Mouse (Mus musculus) spleen, postnatal 36 days (tissue): Measurements from ENCODE around the gene Pcyox1.
"Not testable (repeated sequence)": the region's sequence is repeated elsewhere in the genome, so short reads cannot be mapped to it uniquely, and the experiment has no call there.

Source experiments
- DNase-seq, 2 experiments: peaks; one replicate each; pipeline ENCODE4 v3.0.0; 2022; ENCODE audit warnings: low spot score in 2 of 2, mixed read lengths in 1 of 2

The Pcyox1 gene

GRCm38 (mm10) chr6:86397257-86397980, 465 bp upstream of the Pcyox1 start:
- DNase-seq: peak; percentile 12 to 15

DNA sequence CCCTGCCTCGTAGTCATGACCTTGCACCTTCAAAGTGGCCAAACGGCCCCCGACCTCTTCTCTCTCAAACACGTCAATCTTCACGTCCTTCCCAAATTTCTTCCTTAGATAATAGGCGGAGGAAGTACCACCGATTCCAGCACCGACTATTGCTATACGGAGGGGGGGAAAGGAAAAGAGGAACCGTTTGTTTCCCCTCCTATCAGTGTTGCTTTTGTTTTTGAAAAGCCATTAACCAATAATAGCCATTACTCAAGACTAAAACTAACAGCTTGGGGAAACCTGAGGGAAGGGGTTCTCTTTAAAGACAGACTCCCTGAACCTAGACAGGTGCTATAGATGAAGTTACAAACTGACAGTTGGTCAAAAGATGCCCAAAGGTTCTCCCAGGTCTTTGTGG, 985 bp downstream of the Pcyox1 start:
- no peak for DNase-seq

DNA sequence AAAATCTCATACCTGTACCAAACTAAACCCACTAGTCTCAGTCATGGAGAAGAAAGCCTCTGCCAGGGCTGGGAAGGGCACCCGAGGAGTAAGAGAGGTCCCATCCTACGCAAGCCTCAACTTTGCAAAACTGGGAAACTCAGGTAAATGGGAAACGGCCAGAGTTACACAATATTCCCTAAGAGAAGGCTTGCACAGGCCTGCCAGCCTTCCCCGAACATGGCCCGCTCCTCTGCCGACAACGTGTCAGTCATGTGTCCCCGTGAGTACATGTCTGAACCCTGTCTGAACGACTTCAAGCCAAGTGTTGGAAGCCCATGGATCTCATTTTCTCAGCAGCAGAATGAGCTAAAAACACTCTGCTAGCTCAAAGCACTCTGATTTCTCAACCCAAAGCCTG, 1.9 kb downstream of the Pcyox1 start:
- no peak for DNase-seq

GRCm38 (mm10) chr6:86394078-86394720, 2.8 kb downstream of the Pcyox1 start:
- DNase-seq: no peak

DNA sequence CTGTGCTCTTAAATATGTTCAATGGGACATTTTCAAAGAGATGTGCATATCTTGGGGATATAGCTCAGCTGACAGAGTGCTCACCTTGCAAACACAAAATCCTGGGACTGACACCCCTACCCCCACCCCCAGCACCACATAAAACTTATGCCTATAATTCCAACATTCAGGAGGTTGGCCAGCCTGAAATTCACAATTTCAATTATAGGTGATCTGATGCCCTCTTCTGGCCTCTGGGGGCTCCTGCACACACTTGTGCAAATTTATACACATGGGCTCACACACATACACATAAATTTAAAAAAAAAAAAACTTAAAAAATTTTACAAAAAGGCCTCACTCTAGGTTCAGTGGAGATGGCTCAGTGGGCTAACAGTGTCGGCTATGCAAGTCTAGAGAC, 3.8 kb downstream of the Pcyox1 start:
- DNase-seq: no peak

- no peak for DNase-seq
Measured at GRCm38 (mm10) chr6:86391326-86391725, 5.6 kb downstream of the Pcyox1 start.

DNA sequence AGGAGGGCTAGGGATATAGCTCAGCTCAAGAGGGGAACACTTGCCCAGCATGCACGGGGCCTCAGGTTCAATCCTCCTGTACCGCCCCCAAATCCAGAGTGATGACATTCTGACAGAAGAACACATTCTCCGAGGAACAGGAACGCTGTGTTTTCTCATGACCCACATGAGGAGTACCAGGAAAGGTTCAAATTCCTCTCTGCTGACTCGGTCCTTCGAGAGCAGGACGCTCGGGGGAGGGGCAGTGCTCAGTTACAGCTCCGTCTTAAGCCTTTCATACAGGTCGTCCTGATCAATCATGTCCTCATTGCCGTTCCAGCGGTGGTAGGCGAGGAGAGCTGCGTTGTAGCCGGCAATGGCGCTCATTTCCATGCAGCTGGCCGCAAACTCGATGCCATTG, 8.5 kb downstream of the Pcyox1 start:
- no peak for DNase-seq

- no peak for DNase-seq
Measured at GRCm38 (mm10) chr6:86387313-86387712, 9.6 kb downstream of the Pcyox1 start.

GRCm38 (mm10) chr6:86385362-86386104, 11.4 kb downstream of the Pcyox1 start:
- DNase-seq: no peak

- no peak for DNase-seq
Measured at GRCm38 (mm10) chr6:86384692-86385091, 12.3 kb downstream of the Pcyox1 start.

GRCm38 (mm10) chr6:86383370-86383769, 13.6 kb downstream of the Pcyox1 start:
- no peak for DNase-seq

DNA sequence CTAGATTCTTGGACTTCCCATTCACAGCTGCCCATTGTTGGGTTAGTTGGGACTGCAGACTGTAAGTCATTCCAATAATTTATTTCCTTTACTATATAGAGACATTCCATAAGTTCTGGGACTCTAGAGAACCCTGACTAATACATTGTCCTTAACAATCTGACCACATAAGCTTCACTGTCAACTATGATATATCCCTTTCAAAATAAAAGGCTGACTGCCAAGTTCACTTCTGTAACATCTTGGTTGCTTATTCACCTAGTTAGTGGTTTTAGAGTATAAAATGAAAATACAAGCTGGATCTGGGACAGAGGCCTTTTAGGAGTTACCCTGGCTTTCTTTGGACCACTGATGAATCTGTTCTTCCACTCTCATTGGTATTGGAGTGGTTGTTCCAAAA, 14.4 kb downstream of the Pcyox1 start:
- DNase-seq: no peak

DNA sequence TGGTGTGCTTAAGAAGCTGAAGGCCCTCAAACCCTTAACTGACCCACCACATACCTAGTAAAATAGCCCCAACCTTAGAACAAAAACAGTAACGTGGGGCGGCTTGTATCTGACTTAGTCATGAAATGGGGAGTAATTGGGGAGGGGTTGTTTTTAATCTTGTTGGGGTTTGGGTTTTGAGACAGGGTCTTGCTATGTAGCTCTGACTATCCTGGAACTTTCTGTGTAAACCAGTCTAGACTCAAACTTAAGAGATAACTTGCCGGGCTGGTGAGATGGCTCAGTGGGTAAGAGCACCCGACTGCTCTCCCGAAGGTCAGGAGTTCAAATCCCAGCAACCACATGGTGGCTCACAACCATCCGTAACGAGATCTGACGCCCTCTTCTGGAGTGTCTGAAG, 16.8 kb downstream of the Pcyox1 start:
- DNase-seq: not testable (repeated sequence)

DNA sequence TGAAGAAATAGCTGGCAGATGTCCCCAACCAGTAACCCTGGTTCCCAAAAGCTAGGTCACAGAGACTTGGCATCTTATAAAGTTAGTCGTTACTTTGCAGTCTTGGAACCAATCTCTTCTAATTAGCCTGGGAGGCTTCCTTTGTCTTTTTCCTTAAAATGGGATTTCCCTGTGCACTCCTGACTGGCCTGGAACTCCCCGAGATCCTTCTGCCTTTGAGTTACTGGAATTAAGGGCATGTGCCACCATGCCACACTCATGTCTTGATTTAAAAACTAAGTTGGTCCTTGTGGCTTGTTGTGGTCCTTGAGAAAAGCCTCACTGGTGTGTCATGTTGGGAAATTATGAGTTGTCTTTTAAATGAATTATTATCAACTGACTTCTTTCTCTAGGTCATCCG, 18.6 kb downstream of the Pcyox1 start:
- no peak for DNase-seq

GRCm38 (mm10) chr6:86373556-86373955, 23.4 kb downstream of the Pcyox1 start:
- no peak for DNase-seq

DNA sequence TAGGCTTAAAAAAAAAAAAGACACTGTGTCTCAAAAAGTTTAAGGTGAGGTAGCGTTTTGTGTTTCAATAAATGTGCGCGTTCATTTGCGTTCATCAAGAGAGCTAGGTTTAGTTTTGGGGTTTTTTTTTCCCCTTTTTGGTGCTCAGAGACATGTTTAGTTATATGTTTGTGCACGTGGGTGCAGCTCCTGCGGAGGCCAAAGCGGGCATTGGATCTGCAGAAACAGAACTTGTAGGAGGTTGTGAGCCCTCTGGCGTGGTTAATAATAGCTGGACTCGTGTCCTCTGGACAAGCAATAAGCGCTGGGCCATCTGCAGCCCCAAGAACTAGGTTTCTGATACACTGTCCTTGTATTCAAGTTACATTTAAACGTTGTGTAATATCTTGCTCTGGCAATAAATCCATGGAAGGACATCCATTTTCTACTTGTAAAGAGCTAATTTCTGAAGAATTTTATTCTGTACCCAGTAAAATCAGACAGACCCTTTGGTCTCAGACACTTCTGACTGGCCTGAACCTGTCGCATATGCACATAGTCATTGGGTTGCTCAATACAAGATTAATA, 24.9 kb downstream of the Pcyox1 start:
- no peak for DNase-seq

DNA sequence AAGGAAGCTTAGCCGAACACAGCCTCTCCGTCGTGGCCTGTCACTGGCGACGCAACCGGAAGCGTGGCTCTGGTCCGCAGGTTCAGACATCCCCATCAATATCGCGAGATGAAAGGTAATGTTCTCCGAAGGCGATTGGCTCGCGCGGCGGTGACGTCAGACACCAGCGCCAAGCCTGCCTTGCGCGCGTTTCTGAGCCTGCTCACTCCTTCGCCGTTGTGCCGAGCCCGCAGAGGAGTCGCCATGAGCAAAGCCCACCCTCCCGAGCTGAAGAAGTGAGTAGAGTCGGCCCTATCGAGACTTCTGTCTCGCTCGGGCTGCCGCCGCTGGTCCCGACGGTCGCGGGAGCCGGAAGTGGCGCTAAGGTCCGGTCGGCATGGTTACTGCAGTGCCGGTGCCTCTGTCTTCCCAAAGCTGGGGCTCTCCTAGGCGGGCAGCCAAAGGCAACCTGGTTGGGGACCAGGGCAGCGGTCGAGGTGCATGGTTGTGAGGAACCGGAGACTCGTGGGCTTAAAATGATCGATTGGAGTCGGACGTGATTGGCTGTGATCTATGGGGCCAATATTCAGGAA, 25.5 kb downstream of the Pcyox1 start:
- peak; percentile 95 to 96 for DNase-seq

GRCm38 (mm10) chr6:86370764-86371339, 26.1 kb downstream of the Pcyox1 start, which contains the start of gene Snrpg:
Gene Snrpg (plus strand): TSS chr6:86371304.
- no peak for DNase-seq

- peak; percentile 18 to 28 for DNase-seq
Measured at GRCm38 (mm10) chr6:86370093-86370713, 26.8 kb downstream of the Pcyox1 start.

DNA sequence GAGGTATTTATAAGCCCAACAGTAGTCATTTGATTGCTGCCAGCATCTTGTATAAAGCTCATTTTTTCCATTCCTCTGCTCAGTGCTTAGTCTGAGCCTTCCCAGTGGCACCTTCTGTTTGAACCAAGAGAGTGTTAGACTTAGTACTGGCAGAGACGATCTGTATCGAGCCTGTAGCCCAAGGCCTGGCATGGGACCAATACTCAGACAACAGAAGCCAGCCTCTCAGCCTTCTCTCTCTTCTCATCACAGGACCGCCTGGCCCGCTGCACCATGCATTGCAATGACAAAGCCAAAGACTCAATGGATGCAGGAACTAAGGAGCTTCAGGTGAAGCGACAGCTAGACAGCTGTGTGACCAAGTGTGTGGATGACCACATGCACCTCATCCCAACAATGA, 28.5 kb downstream of the Pcyox1 start:
- DNase-seq: no peak

GRCm38 (mm10) chr6:86366853-86367249, 30.1 kb downstream of the Pcyox1 start:
- no peak for DNase-seq
